Mouse (Mus musculus): ENCODE results near the gene Sncg. TPM values are rescaled to one million over a fixed set of nuclear protein-coding genes. Genes with fewer than 3 reads are reported as not detected.

Gene Sncg
- polyA plus RNA-seq, 1 experiment from 2014 or later: 63.4 TPM

GRCm38 (mm10) chr14:34393295-34393694 lies 18.7 kb upstream of the Sncg start:
- H3K27me3 ChIP-seq: no peaks in the 10 kb centered on the region
- WGBS: 35% methylated on average over 4 of the region's 4 CpGs
- H3K4me3 ChIP-seq: no peak overlapping the region
- H3K9me3 ChIP-seq: no peaks in the 10 kb centered on the region
- peaks cover 6% of the 10 kb centered on the region for H3K36me3 ChIP-seq
- H3K27ac ChIP-seq (replicated peaks): no peak overlapping the region
- no peak overlapping the region for H3K4me2 ChIP-seq (replicated peaks)
- 0 out of 2 replicates have a peak, but pooled peaks cover 5% of the 10 kb centered on the region for H3K4me1 ChIP-seq
- no peak overlapping the region for H3K9ac ChIP-seq (replicated peaks)
- ATAC-seq (ENCODE audit: low FRiP score, low read depth): no peak

DNA sequence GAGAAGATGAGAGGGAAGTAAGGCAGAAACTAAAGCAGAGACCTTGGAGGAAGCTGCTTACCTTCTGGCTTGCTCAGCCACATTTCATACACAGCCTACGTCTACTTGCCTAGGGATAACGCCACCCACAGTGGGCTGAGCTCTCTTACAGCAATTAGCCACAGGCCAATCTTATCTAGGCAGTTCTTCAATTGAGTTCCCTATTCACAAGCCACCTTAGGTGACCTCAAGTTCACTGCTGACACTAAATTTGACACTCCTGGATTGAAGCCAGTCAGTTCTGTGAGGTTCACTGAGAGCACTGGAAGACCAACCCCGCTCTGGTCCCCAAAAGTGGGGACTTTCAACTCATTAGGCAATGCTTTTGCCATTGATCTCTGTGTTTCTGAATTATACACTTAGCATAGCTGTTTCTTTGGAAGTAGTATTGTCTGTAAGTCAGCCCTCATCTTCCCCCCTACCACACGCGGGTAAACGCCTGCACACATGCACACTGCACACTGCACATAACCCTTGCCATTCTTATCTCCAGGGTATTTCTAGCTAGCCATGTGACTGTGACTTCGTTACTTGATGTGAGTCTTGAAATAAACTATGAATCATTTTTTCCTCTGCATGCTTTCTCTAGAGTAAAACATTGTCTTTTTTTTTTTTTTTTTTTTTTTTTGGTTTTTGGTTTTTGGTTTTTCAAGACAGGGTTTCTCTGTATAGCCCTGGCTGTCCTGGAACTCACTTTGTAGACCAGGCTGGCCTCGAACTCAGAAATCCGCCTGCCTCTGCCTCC lies 8.5 kb upstream of the Sncg start:
- ATAC-seq (ENCODE audit: low FRiP score, low read depth): no peak
- H3K4me1 ChIP-seq: peaks cover 10% of the 10 kb centered on the region
- WGBS: 92% methylated on average over 9 of the region's 9 CpGs

GRCm38 (mm10) chr14:34378560-34379331 lies 4.2 kb upstream of the Sncg start:
- H3K4me2 ChIP-seq (replicated peaks): no peak overlapping the region
- no peak overlapping the region for H3K4me3 ChIP-seq
- no peaks in the 10 kb centered on the region for H3K9me3 ChIP-seq
- ATAC-seq (ENCODE audit: low FRiP score, low read depth): peak; percentile 38
- 45% methylated on average over 11 of the region's 11 CpGs for WGBS
- no peaks in the 10 kb centered on the region for H3K27me3 ChIP-seq
- H3K27ac ChIP-seq (replicated peaks): 0 out of 2 replicates have a peak overlapping the region, but pooled peaks have one; percentile 35
- H3K9ac ChIP-seq (replicated peaks): no peak overlapping the region
- peaks cover 10% of the 10 kb centered on the region for H3K4me1 ChIP-seq
- H3K36me3 ChIP-seq: no peaks in the 10 kb centered on the region

More for the DNA sequence above, 8.5 kb upstream of the Sncg start:
- Histone ChIP-seq H3K9ac (replicated peaks) (no peak overlapping the region), H3K9me3 (no peaks in the 10 kb centered on the region), H3K36me3 (no peaks in the 10 kb centered on the region), H3K4me3 (no peak overlapping the region), H3K27ac (replicated peaks) (no peak overlapping the region), H3K27me3 (no peaks in the 10 kb centered on the region), H3K4me2 (replicated peaks) (no peak overlapping the region)

DNA sequence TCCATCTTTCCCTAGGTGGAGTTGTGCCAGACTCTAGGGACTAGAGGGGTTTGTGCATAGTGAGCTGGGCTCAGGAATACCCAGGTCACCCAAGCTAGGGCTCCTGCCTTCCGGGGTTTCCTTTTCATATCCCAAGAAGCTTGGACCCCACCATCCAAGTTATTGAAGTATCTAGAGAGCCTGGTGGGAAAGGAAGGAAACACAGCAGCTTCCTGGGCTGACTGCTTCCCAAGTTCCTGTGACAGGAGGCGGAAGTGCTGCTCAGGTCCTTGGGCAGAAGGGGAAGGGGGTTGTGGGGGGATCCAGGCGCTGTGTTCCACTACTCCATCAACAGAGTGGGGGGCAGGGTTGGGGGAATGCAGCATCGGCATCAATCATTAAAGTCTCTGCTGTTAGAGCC lies 2.5 kb upstream of the Sncg start:
- Histone ChIP-seq H3K27me3 (no peaks in the 10 kb centered on the region), H3K27ac (replicated peaks) (no peak overlapping the region), H3K9ac (replicated peaks) (no peak overlapping the region), H3K36me3 (no peaks in the 10 kb centered on the region), H3K9me3 (no peaks in the 10 kb centered on the region), H3K4me3 (no peak overlapping the region), H3K4me1 (peaks cover 10% of the 10 kb centered on the region), H3K4me2 (replicated peaks) (no peak overlapping the region)
- no peak for ATAC-seq (ENCODE audit: low FRiP score, low read depth)
- 87% methylated on average over 4 of the region's 4 CpGs for WGBS

GRCm38 (mm10) chr14:34375941-34376340 lies 1.4 kb upstream of the Sncg start:
- Histone ChIP-seq H3K9me3 (no peaks in the 10 kb centered on the region), H3K4me1 (peaks cover 10% of the 10 kb centered on the region), H3K9ac (replicated peaks) (no peak overlapping the region), H3K4me2 (replicated peaks) (no peak overlapping the region), H3K36me3 (no peaks in the 10 kb centered on the region), H3K27ac (replicated peaks) (no peak overlapping the region), H3K27me3 (no peaks in the 10 kb centered on the region), H3K4me3 (no peak overlapping the region)
- no peak for ATAC-seq (ENCODE audit: low FRiP score, low read depth)
- 84% methylated on average over 5 of the region's 5 CpGs for WGBS

DNA sequence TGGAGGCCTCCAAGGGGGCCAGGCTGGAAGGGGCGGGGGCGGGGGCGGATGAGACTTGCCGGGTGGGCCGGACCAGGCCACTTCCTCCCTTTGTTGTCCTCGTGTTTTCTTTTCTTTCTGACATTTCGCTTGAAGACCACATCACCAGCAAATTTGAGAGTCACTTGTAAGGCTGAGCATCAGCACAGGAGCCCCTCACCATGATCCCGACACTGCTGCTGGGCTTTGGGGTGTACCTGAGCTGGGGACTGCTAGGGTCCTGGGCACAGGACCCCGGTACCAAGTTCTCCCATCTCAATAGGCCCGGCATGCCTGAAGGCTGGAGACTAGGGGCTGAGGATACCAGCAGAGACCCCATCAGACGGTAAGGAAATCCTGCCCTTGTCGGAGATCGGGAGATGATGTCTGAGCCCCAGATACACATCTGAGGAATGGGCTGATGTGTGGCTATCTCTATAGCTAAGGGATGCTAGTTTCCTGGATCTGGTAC lies 871 bp upstream of the Sncg start, which contains the start of gene Mmrn2:
Gene Mmrn2, plus strand, starts transcription at position 51 of the 490 bp plus-strand sequence.
- peaks cover 10% of the 10 kb centered on the region for H3K4me1 ChIP-seq
- no peak for ATAC-seq (ENCODE audit: low FRiP score, low read depth)
- H3K4me3 ChIP-seq: no peak within 1 kb of the TSS
- 81% methylated on average over 13 of the region's 13 CpGs for WGBS
- no peak within 1 kb of the TSS for H3K27ac ChIP-seq (replicated peaks)
- no peak within 1 kb of the TSS for H3K9ac ChIP-seq (replicated peaks)
- no peaks in the 10 kb centered on the region for H3K9me3 ChIP-seq
- H3K4me2 ChIP-seq (replicated peaks): no peak within 1 kb of the TSS
- no peaks in the 10 kb centered on the region for H3K36me3 ChIP-seq
- H3K27me3 ChIP-seq: no peaks in the 10 kb centered on the region

- WGBS: 79% methylated on average over 6 of the region's 6 CpGs
- no peaks in the 10 kb centered on the region for H3K27me3 ChIP-seq
- H3K9me3 ChIP-seq: no peaks in the 10 kb centered on the region
- no peak overlapping the region for H3K9ac ChIP-seq (replicated peaks)
- no peak overlapping the region for H3K4me3 ChIP-seq
- no peak overlapping the region for H3K4me2 ChIP-seq (replicated peaks)
- H3K36me3 ChIP-seq: no peaks in the 10 kb centered on the region
- ATAC-seq (ENCODE audit: low FRiP score, low read depth): no peak
- H3K4me1 ChIP-seq: peaks cover 4% of the 10 kb centered on the region
- no peak overlapping the region for H3K27ac ChIP-seq (replicated peaks)
Measured at GRCm38 (mm10) chr14:34373581-34373980, 1.0 kb downstream of the Sncg start.

GRCm38 (mm10) chr14:34372646-34373045 lies 1.9 kb downstream of the Sncg start:
- ATAC-seq (ENCODE audit: low FRiP score, low read depth): no peak
- no peaks in the 10 kb centered on the region for H3K4me1 ChIP-seq
- 88% methylated on average over 6 of the region's 6 CpGs for WGBS
- no peak overlapping the region for H3K27ac ChIP-seq (replicated peaks)
- H3K4me3 ChIP-seq: no peak overlapping the region
- H3K4me2 ChIP-seq (replicated peaks): no peak overlapping the region
- no peak overlapping the region for H3K9ac ChIP-seq (replicated peaks)
- H3K27me3 ChIP-seq: no peaks in the 10 kb centered on the region
- no peaks in the 10 kb centered on the region for H3K9me3 ChIP-seq
- H3K36me3 ChIP-seq: no peaks in the 10 kb centered on the region

GRCm38 (mm10) chr14:34371763-34372162 lies 2.8 kb downstream of the Sncg start:
- no peaks in the 10 kb centered on the region for H3K9me3 ChIP-seq
- no peaks in the 10 kb centered on the region for H3K4me1 ChIP-seq
- no peaks in the 10 kb centered on the region for H3K36me3 ChIP-seq
- WGBS: 85% methylated on average over 2 of the region's 2 CpGs
- ATAC-seq (ENCODE audit: low FRiP score, low read depth): no peak
- H3K27me3 ChIP-seq: no peaks in the 10 kb centered on the region
- no peak overlapping the region for H3K9ac ChIP-seq (replicated peaks)
- H3K4me3 ChIP-seq: no peak overlapping the region
- no peak overlapping the region for H3K27ac ChIP-seq (replicated peaks)
- H3K4me2 ChIP-seq (replicated peaks): no peak overlapping the region

DNA sequence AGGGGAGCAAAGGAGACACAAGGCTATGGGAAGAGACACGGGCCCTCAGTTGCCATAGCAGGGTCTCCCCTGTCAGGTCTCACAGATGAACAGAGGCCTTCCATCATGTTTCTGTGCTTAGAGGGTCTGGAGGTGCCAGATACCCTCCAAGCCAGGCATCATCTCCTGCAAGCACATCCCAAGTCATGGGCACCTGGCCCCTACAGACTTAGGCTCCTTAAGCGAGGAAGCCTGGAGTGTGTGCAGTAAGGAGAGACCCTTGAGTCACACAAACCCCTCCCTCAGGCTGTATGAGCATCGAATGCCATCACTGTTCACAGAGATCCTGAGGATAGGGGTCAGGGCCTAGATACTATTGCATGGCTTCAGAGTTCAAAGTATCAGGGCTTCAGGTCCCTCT lies 3.7 kb downstream of the Sncg start:
- Histone ChIP-seq H3K27ac (replicated peaks) (no peak overlapping the region), H3K4me3 (no peak overlapping the region), H3K4me1 (no peaks in the 10 kb centered on the region), H3K9me3 (no peaks in the 10 kb centered on the region), H3K9ac (replicated peaks) (no peak overlapping the region), H3K36me3 (no peaks in the 10 kb centered on the region), H3K4me2 (replicated peaks) (no peak overlapping the region), H3K27me3 (no peaks in the 10 kb centered on the region)
- ATAC-seq (ENCODE audit: low FRiP score, low read depth): no peak
- 79% methylated on average over 3 of the region's 3 CpGs for WGBS

DNA sequence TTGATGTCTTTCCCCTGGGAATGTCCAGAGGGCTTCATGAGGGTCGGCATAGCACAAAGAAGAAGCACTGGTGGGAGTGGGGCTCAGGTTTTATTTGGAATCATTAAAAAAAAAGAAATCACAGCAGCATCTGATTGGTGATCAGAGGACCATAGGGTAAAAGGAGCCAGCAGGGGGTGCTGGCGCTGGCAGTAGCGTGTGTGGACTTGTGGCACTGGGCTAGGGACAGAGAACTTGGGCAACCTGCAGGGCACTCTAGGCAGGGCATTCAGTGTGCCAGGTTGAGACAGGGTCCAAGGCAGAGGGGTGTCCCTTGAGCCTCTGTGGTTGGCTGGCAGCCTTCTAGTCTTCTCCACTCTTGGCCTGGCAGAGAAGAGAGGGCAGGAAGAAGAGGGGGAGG lies 4.4 kb downstream of the Sncg start:
- Histone ChIP-seq H3K4me3 (no peak overlapping the region), H3K27me3 (no peaks in the 10 kb centered on the region), H3K9me3 (no peaks in the 10 kb centered on the region), H3K27ac (replicated peaks) (no peak overlapping the region), H3K4me1 (no peaks in the 10 kb centered on the region), H3K36me3 (no peaks in the 10 kb centered on the region), H3K9ac (replicated peaks) (no peak overlapping the region), H3K4me2 (replicated peaks) (no peak overlapping the region)
- 66% methylated on average over 3 of the region's 3 CpGs for WGBS
- ATAC-seq (ENCODE audit: low FRiP score, low read depth): no peak

- H3K4me1 ChIP-seq: peaks cover 7% of the 10 kb centered on the region
- no peak overlapping the region for H3K4me3 ChIP-seq
- H3K9ac ChIP-seq (replicated peaks): no peak overlapping the region
- 96% methylated on average over 2 of the region's 2 CpGs for whole genome bisulfite sequencing
- H3K4me2 ChIP-seq (replicated peaks): no peak overlapping the region
- no peak for ATAC-seq (ENCODE audit: low FRiP score, low read depth)
- H3K27me3 ChIP-seq: peaks cover 3% of the 10 kb centered on the region; the same call in 1 of the 2 replicates
- no peaks in the 10 kb centered on the region for H3K9me3 ChIP-seq
- no peaks in the 10 kb centered on the region for H3K36me3 ChIP-seq
- H3K27ac ChIP-seq (replicated peaks): no peak overlapping the region
Measured at GRCm38 (mm10) chr14:34365147-34365507, 9.5 kb downstream of the Sncg start.

Data from midbrain, embryonic 12.5 days (tissue).